In the genomic region with DNA sequence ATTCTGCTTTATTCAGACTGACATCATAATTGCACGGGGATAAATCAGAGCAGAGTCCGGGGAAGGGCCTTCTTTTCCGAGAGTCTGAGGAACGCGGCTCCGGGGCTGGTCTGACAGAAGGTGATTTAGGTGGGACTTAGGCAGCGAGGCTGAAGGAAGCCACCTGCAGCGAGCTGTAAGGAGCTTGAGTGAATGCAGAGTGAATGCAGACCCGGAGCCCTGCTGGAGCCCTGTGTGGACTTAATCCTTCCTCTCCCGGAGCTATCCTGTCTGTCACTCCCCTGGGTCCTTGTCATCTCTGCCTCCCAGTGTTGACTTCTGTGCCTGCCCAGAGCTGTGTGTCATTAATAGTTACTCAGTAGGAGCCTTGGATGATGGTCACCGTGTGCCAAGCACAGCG, we compare ENCODE assay signal across 7 mouse cellular contexts. TPM values are rescaled to one million over a fixed set of nuclear protein-coding genes. Genes with fewer than 3 reads are reported as not detected.
DNase-seq lines count a peak whose midpoint lies in the region; ATAC-seq and TF ChIP-seq lines count a peak whose summit lies in the region.

No protein-coding gene starts in this region.

- DNase-seq in lung, embryonic 14.5 days = peak; percentile 28
- DNase-seq in lung, postnatal 0 days (ENCODE audit: low spot score) = no peak
- no peak for DNase-seq in layer of hippocampus, adult 9-11 months
- no peak for DNase-seq in ovary, postnatal 36 days (ENCODE audit: low spot score)
- no peak for DNase-seq in T-cell, adult 2 months (ENCODE audit: low spot score)

- H3K4me3 ChIP-seq in lung, embryonic 14.5 days (ENCODE audit: low read depth, low read length) = no peak overlapping the region
- no peak overlapping the region for H3K4me3 ChIP-seq in lung, postnatal 0 days (ENCODE audit: low read depth, low read length)
- no peak overlapping the region for H3K4me3 ChIP-seq in forebrain, embryonic 13.5 days
- H3K4me3 ChIP-seq in liver, embryonic 16.5 days (ENCODE audit: low read depth, low read length) = no peak overlapping the region

- H3K4me2 ChIP-seq in lung, embryonic 14.5 days = no peak overlapping the region
- no peak overlapping the region for H3K4me2 ChIP-seq in lung, postnatal 0 days (replicated peaks; ENCODE audit: low read depth, low read length)
- H3K4me2 ChIP-seq in forebrain, embryonic 13.5 days = peak overlapping the region; percentile 2; the same call in 1 of the 2 replicates
- no peak overlapping the region for H3K4me2 ChIP-seq in liver, embryonic 16.5 days (ENCODE audit: low read depth, low read length)

- WGBS in lung, embryonic 14.5 days = 12% methylated on average over 12 of the region's 12 CpGs
- 23% methylated on average over 12 of the region's 12 CpGs for WGBS in lung, postnatal 0 days
- 5% methylated on average over 12 of the region's 12 CpGs for WGBS in forebrain, embryonic 13.5 days
- 20% methylated on average over 12 of the region's 12 CpGs for WGBS in liver, embryonic 16.5 days (ENCODE audit: insufficient replicate concordance)

- no peak; the same call in 1 of the 2 replicates for ATAC-seq in lung, embryonic 14.5 days (ENCODE audit: insufficient read depth)
- no peak for ATAC-seq in lung, postnatal 0 days
- no peak for ATAC-seq in forebrain, embryonic 13.5 days
- ATAC-seq in liver, embryonic 16.5 days (ENCODE audit: low read depth) = 0 out of 2 replicates have a peak, but pooled peaks have one; percentile 27

- H3K27me3 ChIP-seq in lung, embryonic 14.5 days (ENCODE audit: insufficient read depth, low read length) = no peaks in the 10 kb centered on the region
- no peaks in the 10 kb centered on the region for H3K27me3 ChIP-seq in lung, postnatal 0 days (replicated peaks; ENCODE audit: insufficient read depth, low read length)
- H3K27me3 ChIP-seq in forebrain, embryonic 13.5 days = no peaks in the 10 kb centered on the region
- H3K27me3 ChIP-seq in liver, embryonic 16.5 days (ENCODE audit: control insufficient read depth, insufficient read depth, low read depth, low read length) = no peaks in the 10 kb centered on the region

- H3K36me3 ChIP-seq in lung, embryonic 14.5 days (ENCODE audit: insufficient read depth) = peaks cover 6% of the 10 kb centered on the region; the same call in 1 of the 2 replicates
- no peaks in the 10 kb centered on the region for H3K36me3 ChIP-seq in lung, postnatal 0 days (ENCODE audit: insufficient read depth, low read length)
- H3K36me3 ChIP-seq in forebrain, embryonic 13.5 days (ENCODE audit: poor library complexity, severe bottlenecking) = peaks cover 16% of the 10 kb centered on the region
- no peaks in the 10 kb centered on the region for H3K36me3 ChIP-seq in liver, embryonic 16.5 days (ENCODE audit: control insufficient read depth, insufficient read depth)

- no peak overlapping the region for H3K9ac ChIP-seq in lung, embryonic 14.5 days
- H3K9ac ChIP-seq in lung, postnatal 0 days (replicated peaks; ENCODE audit: low read depth) = no peak overlapping the region
- no peak overlapping the region; the same call in 1 of the 2 replicates for H3K9ac ChIP-seq in forebrain, embryonic 13.5 days
- no peak overlapping the region for H3K9ac ChIP-seq in liver, embryonic 16.5 days (ENCODE audit: low read depth, low read length)

- TF ChIP-seq EP300 in lung, postnatal 0 days (IDR thresholded peaks at IDR 0.05) = no peak

- no peak for TF ChIP-seq CTCF in lung, embryonic 14.5 days (IDR thresholded peaks at IDR 0.05; ENCODE audit: low read depth)
- no peak for TF ChIP-seq CTCF in lung, postnatal 0 days (IDR thresholded peaks at IDR 0.05)

- peak overlapping the region; percentile 14; the same call in 1 of the 2 replicates for H3K27ac ChIP-seq in lung, embryonic 14.5 days (ENCODE audit: low read depth)
- no peak overlapping the region for H3K27ac ChIP-seq in lung, postnatal 0 days (ENCODE audit: low read length)
- H3K27ac ChIP-seq in forebrain, embryonic 13.5 days = peak overlapping the region; percentile 10; the same call in 1 of the 2 replicates
- H3K27ac ChIP-seq in liver, embryonic 16.5 days (ENCODE audit: low read length) = no peak overlapping the region

- H3K4me1 ChIP-seq in lung, embryonic 14.5 days (ENCODE audit: insufficient read depth) = peaks cover 20% of the 10 kb centered on the region
- peaks cover 6% of the 10 kb centered on the region; the same call in 1 of the 2 replicates for H3K4me1 ChIP-seq in lung, postnatal 0 days (ENCODE audit: insufficient read depth, low read depth, low read length)
- H3K4me1 ChIP-seq in forebrain, embryonic 13.5 days = peaks cover 56% of the 10 kb centered on the region
- H3K4me1 ChIP-seq in liver, embryonic 16.5 days (ENCODE audit: control insufficient read depth, low read depth, low read length) = no peaks in the 10 kb centered on the region

- no peaks in the 10 kb centered on the region for H3K9me3 ChIP-seq in lung, embryonic 14.5 days (ENCODE audit: low read depth, low read length)
- no peaks in the 10 kb centered on the region for H3K9me3 ChIP-seq in lung, postnatal 0 days (ENCODE audit: low read length)
- peaks cover 1% of the 10 kb centered on the region; the same call in 1 of the 2 replicates for H3K9me3 ChIP-seq in forebrain, embryonic 13.5 days (replicated peaks)
- no peaks in the 10 kb centered on the region for H3K9me3 ChIP-seq in liver, embryonic 16.5 days (replicated peaks; ENCODE audit: control insufficient read depth, low read length)

RNA-seq across cellular contexts. Expression of a gene that starts 32.8 kb away (rescaled TPM):
- polyA plus RNA-seq in lung, embryonic 14.5 days (2014; fragmentation: Nextera tagmentation; extraction: Ambion mirVana) = 21.2 and 21.3 TPM in 2 replicates
- 6.4 and 7.4 TPM in 2 replicates for polyA plus RNA-seq in lung, postnatal 0 days (2015; fragmentation: Nextera tagmentation; extraction: Ambion mirVana)
- polyA plus RNA-seq in forebrain, embryonic 13.5 days (2015; fragmentation: Nextera tagmentation; extraction: Ambion mirVana) = 10.3 and 11.1 TPM in 2 replicates
- polyA plus RNA-seq in liver, embryonic 16.5 days (2015; fragmentation: Nextera tagmentation; extraction: Ambion mirVana) = 1.3 TPM in 2 replicates

Comparison
In these comparisons a context has a peak if more than half of its experiments do, and no peak if none do; other contexts are left out.
1. H3K27ac ChIP-seq: peak in lung, embryonic 14.5 days (single experiment) and forebrain, embryonic 13.5 days (single experiment); none in lung, postnatal 0 days (single experiment) and liver, embryonic 16.5 days (single experiment).